14 mouse cellular contexts compared by ENCODE assay signal in genomic region chr17:72821923-72822322, GRCm38 (mm10).
"Had no signal": no experiment of that assay in that cellular context is flagged by ENCODE, and none has a peak within 500 bp of the region (broad histone marks: within the 10 kb centered on the region; RNA-seq: fewer than 3 reads in every experiment).

No protein-coding gene starts in this region.

- H3K9ac ChIP-seq: liver, embryonic 13.5 days; lung, embryonic 14.5 days; stomach, embryonic 15.5 days had no signal

- H3K4me3 ChIP-seq: layer of hippocampus, adult 2 months; left cerebral cortex, adult 2 months; liver, embryonic 13.5 days; megakaryocyte, embryonic 14.5 days; stomach, embryonic 15.5 days had no signal

- H3K4me1 ChIP-seq: stomach, embryonic 15.5 days had no signal

- H3K4me2 ChIP-seq: liver, embryonic 13.5 days; lung, embryonic 14.5 days; midbrain, embryonic 11.5 days; stomach, embryonic 15.5 days had no signal

- H3K27me3 ChIP-seq: liver, embryonic 13.5 days; megakaryocyte, embryonic 14.5 days; stomach, embryonic 15.5 days had no signal

- DNase-seq: kidney, postnatal 25 days; layer of hippocampus, postnatal 36 days; liver, embryonic 13.5 days; lung, embryonic 14.5 days; lung, postnatal 10 days; lung, postnatal 36 days; right cerebral cortex, postnatal 14 days; right cerebral cortex, postnatal 4 days had no signal

- H3K27ac ChIP-seq: kidney, postnatal 0 days; layer of hippocampus, adult 2 months; left cerebral cortex, adult 2 months; liver, embryonic 13.5 days; stomach, embryonic 15.5 days had no signal

- H3K36me3 ChIP-seq: liver, embryonic 13.5 days; stomach, embryonic 15.5 days had no signal

- H3K9me3 ChIP-seq: liver, embryonic 13.5 days; megakaryocyte, embryonic 14.5 days; stomach, embryonic 15.5 days had no signal
